Mouse (Mus musculus): ENCODE measurements around the gene Nova1. TPM values are rescaled to one million over a fixed set of nuclear protein-coding genes. Genes with fewer than 3 reads are reported as not detected.

Gene Nova1
- polyA plus RNA-seq, 2 experiments = 0.01 to 0.09 TPM

DNA sequence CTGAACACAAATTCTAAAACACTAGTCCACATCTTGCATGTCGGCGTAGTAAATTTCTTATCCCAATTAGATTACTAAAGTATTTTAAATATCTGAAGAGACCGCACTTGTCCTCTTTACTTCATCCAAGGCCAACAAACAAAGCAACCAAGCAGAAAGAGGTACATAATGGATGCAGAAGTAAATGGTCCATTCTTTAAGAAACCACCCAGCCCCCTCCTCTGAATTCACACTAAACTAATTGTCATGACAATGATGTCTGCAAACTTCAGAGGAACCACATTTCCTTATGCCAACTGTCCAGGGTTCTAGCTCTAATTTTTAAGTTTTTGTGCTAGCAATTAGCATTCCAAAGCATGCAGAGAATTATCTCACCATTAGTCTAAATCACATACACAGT lies 2.4 kb downstream of the Nova1 start:
- ATAC-seq (ENCODE audit: insufficient read depth) = no peak
- no peak overlapping the region for H3K27ac ChIP-seq
- no peaks in the 10 kb centered on the region for H3K4me1 ChIP-seq (replicated peaks; ENCODE audit: control insufficient read depth in 2 of 2, insufficient read depth in 2 of 2, low read length in 1 of 2)
- 88% methylated on average over 3 of the region's 3 CpGs for WGBS (ENCODE audit: insufficient replicate concordance)
- no peak for TF ChIP-seq EP300 (IDR thresholded peaks at IDR 0.05; ENCODE audit: low read depth)
- TF ChIP-seq CTCF (IDR thresholded peaks at IDR 0.05; ENCODE audit: low read depth) = no peak
- peaks cover 31% of the 10 kb centered on the region for H3K27me3 ChIP-seq (ENCODE audit: control insufficient read depth, insufficient read depth, low read length)
- no peak for DNase-seq (ENCODE audit: low read depth in 3 of 3, low spot score in 3 of 3)
- H3K4me3 ChIP-seq (ENCODE audit: insufficient read depth in 1 of 2, low read depth in 2 of 2, low read length in 2 of 2) = no peak overlapping the region
- H3K9me3 ChIP-seq (ENCODE audit: control insufficient read depth, low read length) = no peaks in the 10 kb centered on the region
- no peak overlapping the region for H3K9ac ChIP-seq (replicated peaks)
- no peak overlapping the region for H3K4me2 ChIP-seq (ENCODE audit: low read depth)
- no peaks in the 10 kb centered on the region for H3K36me3 ChIP-seq (replicated peaks; ENCODE audit: control insufficient read depth, insufficient read depth, low read depth)

DNA sequence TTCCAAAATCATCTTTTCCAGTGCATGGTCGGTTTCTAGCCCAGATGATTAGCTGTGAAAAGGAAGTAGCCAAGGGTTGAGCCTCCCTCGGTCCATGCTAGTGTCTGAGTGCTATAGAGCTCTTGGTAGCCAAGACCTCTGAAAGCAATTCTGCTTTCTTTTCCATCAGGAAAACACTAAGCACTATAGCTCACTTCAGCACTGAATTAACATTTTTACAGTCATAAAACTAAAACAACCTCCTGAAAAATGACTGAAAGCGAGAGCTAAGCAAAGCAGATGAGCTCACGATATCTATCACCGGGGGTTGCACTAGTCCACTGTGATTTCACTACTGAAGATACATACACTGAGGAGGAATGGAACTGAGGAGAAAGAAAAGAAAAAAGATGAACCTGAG lies 3.0 kb downstream of the Nova1 start:
- no peak for ATAC-seq (ENCODE audit: insufficient read depth)
- H3K9me3 ChIP-seq (ENCODE audit: control insufficient read depth, low read length) = no peaks in the 10 kb centered on the region
- peaks cover 29% of the 10 kb centered on the region for H3K27me3 ChIP-seq (ENCODE audit: control insufficient read depth, insufficient read depth, low read length)

DNA sequence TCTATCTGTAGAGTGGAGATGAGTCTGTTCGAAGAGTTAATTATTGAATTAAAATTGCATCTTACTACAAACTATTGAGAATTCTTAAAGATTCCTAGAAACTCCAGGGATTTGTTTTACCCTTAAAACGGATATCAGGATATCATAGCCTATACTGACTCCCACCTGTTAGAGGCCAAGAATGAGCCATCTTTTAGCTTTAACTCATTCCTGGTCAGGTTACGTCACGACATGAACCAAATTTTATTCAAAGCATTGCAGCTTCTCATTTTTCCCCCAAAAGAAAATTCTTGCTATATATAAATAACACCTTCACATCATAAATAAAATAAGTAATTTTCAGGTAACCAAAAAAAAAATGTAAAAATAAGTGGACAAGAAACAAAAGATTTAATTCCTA lies 3.9 kb downstream of the Nova1 start:
- ATAC-seq (ENCODE audit: insufficient read depth) (no peak), DNase-seq (ENCODE audit: low read depth in 3 of 3, low spot score in 3 of 3) (no peak)
- Histone ChIP-seq H3K27me3 (ENCODE audit: control insufficient read depth, insufficient read depth, low read length) (peaks cover 21% of the 10 kb centered on the region), H3K4me3 (ENCODE audit: insufficient read depth in 1 of 2, low read depth in 2 of 2, low read length in 2 of 2) (no peak overlapping the region), H3K4me1 (replicated peaks; ENCODE audit: control insufficient read depth in 2 of 2, insufficient read depth in 2 of 2, low read length in 1 of 2) (no peaks in the 10 kb centered on the region), H3K9ac (replicated peaks) (no peak overlapping the region), H3K27ac (no peak overlapping the region), H3K9me3 (ENCODE audit: control insufficient read depth, low read length) (no peaks in the 10 kb centered on the region), H3K4me2 (ENCODE audit: low read depth) (no peak overlapping the region), H3K36me3 (replicated peaks; ENCODE audit: control insufficient read depth, insufficient read depth, low read depth) (no peaks in the 10 kb centered on the region)
- TF ChIP-seq EP300 (IDR thresholded peaks at IDR 0.05; ENCODE audit: low read depth) (no peak), CTCF (IDR thresholded peaks at IDR 0.05; ENCODE audit: low read depth) (no peak)
- 66% methylated on average over 4 of the region's 4 CpGs for WGBS (ENCODE audit: insufficient replicate concordance)

More for the DNA sequence above, 3.0 kb downstream of the Nova1 start:
- Histone ChIP-seq H3K4me2 (ENCODE audit: low read depth) (no peak overlapping the region), H3K36me3 (replicated peaks; ENCODE audit: control insufficient read depth, insufficient read depth, low read depth) (no peaks in the 10 kb centered on the region), H3K9ac (replicated peaks) (no peak overlapping the region), H3K4me1 (replicated peaks; ENCODE audit: control insufficient read depth in 2 of 2, insufficient read depth in 2 of 2, low read length in 1 of 2) (no peaks in the 10 kb centered on the region), H3K4me3 (ENCODE audit: insufficient read depth in 1 of 2, low read depth in 2 of 2, low read length in 2 of 2) (no peak overlapping the region), H3K27ac (no peak overlapping the region)
- 53% methylated on average over 5 of the region's 5 CpGs for WGBS (ENCODE audit: insufficient replicate concordance)
- no peak for DNase-seq (ENCODE audit: low read depth in 3 of 3, low spot score in 3 of 3)
- no peak for TF ChIP-seq EP300 (IDR thresholded peaks at IDR 0.05; ENCODE audit: low read depth)
- no peak for TF ChIP-seq CTCF (IDR thresholded peaks at IDR 0.05; ENCODE audit: low read depth)

DNA sequence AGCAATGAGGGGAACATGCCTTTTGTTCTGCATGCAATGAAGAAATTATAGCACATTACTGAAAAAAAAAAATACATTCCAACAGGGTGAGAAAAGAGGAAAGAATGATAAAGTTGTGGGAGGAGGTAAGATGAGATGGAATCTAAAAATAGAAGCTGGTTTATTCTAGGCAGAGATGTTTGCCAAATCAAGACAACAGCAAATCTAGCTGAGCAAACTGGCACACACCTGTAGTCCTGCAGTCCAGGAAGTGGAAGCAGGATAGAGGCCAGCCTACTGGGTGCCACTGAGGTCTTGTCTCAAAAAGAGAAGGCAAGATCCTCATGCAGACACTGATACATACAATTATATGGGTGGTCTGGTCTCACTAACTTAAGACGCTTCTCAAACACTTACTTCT lies 17.4 kb downstream of the Nova1 start:
- no peak overlapping the region for H3K9ac ChIP-seq (replicated peaks)
- no peak overlapping the region for H3K4me3 ChIP-seq (ENCODE audit: insufficient read depth in 1 of 2, low read depth in 2 of 2, low read length in 2 of 2)
- ATAC-seq (ENCODE audit: insufficient read depth) = no peak
- H3K27me3 ChIP-seq (ENCODE audit: control insufficient read depth, insufficient read depth, low read length) = no peaks in the 10 kb centered on the region
- H3K27ac ChIP-seq = no peak overlapping the region
- no peaks in the 10 kb centered on the region for H3K9me3 ChIP-seq (ENCODE audit: control insufficient read depth, low read length)
- no peak overlapping the region for H3K4me2 ChIP-seq (ENCODE audit: low read depth)
- DNase-seq (ENCODE audit: low read depth in 3 of 3, low spot score in 3 of 3) = no peak
- WGBS (ENCODE audit: insufficient replicate concordance) = 72% methylated on average over 1 of the region's 1 CpGs
- H3K4me1 ChIP-seq (replicated peaks; ENCODE audit: control insufficient read depth in 2 of 2, insufficient read depth in 2 of 2, low read length in 1 of 2) = no peaks in the 10 kb centered on the region
- TF ChIP-seq CTCF (IDR thresholded peaks at IDR 0.05; ENCODE audit: low read depth) = no peak
- TF ChIP-seq EP300 (IDR thresholded peaks at IDR 0.05; ENCODE audit: low read depth) = no peak
- H3K36me3 ChIP-seq (replicated peaks; ENCODE audit: control insufficient read depth, insufficient read depth, low read depth) = no peaks in the 10 kb centered on the region

DNA sequence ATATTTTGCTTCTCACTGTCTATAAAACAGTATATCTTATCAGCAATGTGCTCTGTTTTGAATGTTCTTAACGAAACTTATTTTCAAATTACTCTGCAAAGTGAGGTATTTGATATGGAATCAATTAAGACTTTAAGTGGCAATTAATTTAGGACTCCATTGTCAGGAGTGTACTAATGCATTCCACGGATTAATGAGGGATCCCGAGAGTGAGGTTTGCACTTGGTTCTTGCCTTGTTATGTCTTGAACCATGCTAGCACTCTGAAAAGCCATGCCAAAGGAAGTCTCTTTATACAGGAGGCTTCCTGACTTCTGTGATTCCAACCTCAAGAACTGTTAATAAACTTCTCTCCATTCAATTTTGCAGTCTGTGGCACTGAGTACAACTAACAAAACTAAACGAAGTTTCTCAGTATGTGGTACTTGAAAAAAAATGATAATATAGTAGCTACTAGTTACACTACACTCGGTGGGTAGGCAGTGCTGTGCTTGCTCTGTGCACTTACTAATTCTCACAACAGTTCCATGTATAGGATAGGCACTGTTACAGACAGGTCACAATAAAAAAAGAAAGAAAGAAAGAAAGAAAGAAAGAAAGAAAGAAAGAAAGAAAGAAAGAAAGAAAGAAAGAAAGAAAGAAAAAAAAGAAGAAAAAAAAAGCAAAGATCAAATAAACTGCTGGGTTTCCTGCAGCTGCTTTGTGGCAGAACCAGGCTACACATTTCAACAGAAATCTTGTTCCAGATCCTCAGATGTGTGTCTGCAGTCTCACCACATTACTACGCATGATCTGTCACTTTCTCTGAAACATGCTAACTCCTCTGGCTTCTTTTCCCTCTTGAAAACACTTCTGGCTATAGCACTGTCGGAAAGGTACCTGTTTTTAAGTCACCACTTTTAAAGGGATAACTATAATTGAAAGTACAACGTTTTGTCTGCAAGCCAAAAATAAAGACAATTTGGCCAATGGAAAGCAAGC lies 36.1 kb downstream of the Nova1 start:
- Histone ChIP-seq H3K4me2 (ENCODE audit: low read depth) (no peak overlapping the region), H3K9me3 (ENCODE audit: control insufficient read depth, low read length) (no peaks in the 10 kb centered on the region), H3K36me3 (replicated peaks; ENCODE audit: control insufficient read depth, insufficient read depth, low read depth) (no peaks in the 10 kb centered on the region), H3K27ac (no peak overlapping the region), H3K27me3 (ENCODE audit: control insufficient read depth, insufficient read depth, low read length) (no peaks in the 10 kb centered on the region), H3K4me1 (replicated peaks; ENCODE audit: control insufficient read depth in 2 of 2, insufficient read depth in 2 of 2, low read length in 1 of 2) (no peaks in the 10 kb centered on the region), H3K9ac (replicated peaks) (no peak overlapping the region), H3K4me3 (ENCODE audit: insufficient read depth in 1 of 2, low read depth in 2 of 2, low read length in 2 of 2) (no peak overlapping the region)
- DNase-seq (ENCODE audit: low read depth in 3 of 3, low spot score in 3 of 3) (no peak), ATAC-seq (ENCODE audit: insufficient read depth) (no peak)
- WGBS (ENCODE audit: insufficient replicate concordance) = 45% methylated on average over 8 of the region's 8 CpGs
- TF ChIP-seq CTCF (IDR thresholded peaks at IDR 0.05; ENCODE audit: low read depth) = no peak
- TF ChIP-seq EP300 (IDR thresholded peaks at IDR 0.05; ENCODE audit: low read depth) = no peak

All from liver, embryonic 14.5 days (tissue).